Mouse (Mus musculus) embryonic facial prominence, embryonic 15.5 days (tissue): ENCODE data around the gene Lrrc18. TPM values are rescaled to one million over a fixed set of nuclear protein-coding genes. Genes with fewer than 3 reads are reported as not detected.
A peak's percentile ranks its signal among the peaks of the same experiment; 100 is the strongest.

Source experiments
- ATAC-seq: fragments of 200-750 bp; cut with Nextera tagmentation; 2 replicates; pipeline ENCODE4 v1.8.0; 2017; ENCODE audit warnings: low read depth, moderate TSS enrichment; ENCODE audit not compliant: insufficient number of reproducible peaks, low FRiP score, low TSS enrichment
- H3K27ac ChIP-seq: fragments of 300-500 bp; sonication (generic); replicated peaks from 2 replicates; pipeline ENCODE4 v1.5.1; 2015; ENCODE audit warnings: mild to moderate bottlenecking, inconsistent platforms
- H3K27me3 ChIP-seq: fragments of 300-500 bp; sonication (generic); 2 replicates; pipeline ENCODE4 v1.6.1; 2015; ENCODE audit warnings: inconsistent platforms
- H3K36me3 ChIP-seq: fragments of 300-500 bp; sonication (generic); 2 replicates; pipeline ENCODE4 v1.6.1; 2015; ENCODE audit warnings: mild to moderate bottlenecking, inconsistent platforms
- H3K4me1 ChIP-seq: fragments of 300-500 bp; sonication (generic); 2 replicates; pipeline ENCODE4 v1.6.1; 2015; ENCODE audit warnings: inconsistent platforms
- H3K4me2 ChIP-seq: fragments of 300-500 bp; sonication (generic); replicated peaks from 2 replicates; pipeline ENCODE4 v1.6.1; 2015; ENCODE audit warnings: mild to moderate bottlenecking, inconsistent platforms
- H3K4me3 ChIP-seq: fragments of 300-500 bp; sonication (generic); replicated peaks from 2 replicates; pipeline ENCODE4 v1.5.1; 2015; ENCODE audit warnings: mild to moderate bottlenecking, inconsistent platforms
- H3K9ac ChIP-seq: fragments of 300-500 bp; sonication (generic); 2 replicates; pipeline ENCODE4 v1.6.1; 2015; ENCODE audit warnings: inconsistent platforms
- H3K9me3 ChIP-seq: fragments of 300-500 bp; sonication (generic); replicated peaks from 2 replicates; pipeline ENCODE4 v1.6.1; 2016; ENCODE audit warnings: inconsistent platforms
- WGBS: fragments of 180-500 bp; shearing (Covaris S2); methylation state at CpG from one replicate; pipeline ENCODE4 v1.1.7; 2015; 5-methylcytosine and 5-hydroxymethylcytosine counted together
- polyA plus RNA-seq: library from polyadenylated mRNA; unstranded; fragments of >200 nt; fragmentation: Nextera tagmentation; extraction: Ambion mirVana; gene quantifications from 2 replicates; pipeline ENCODE4 v1.2.1, GENCODE M21; 2015

Lrrc18 gene
- polyA plus RNA-seq, 1 experiment from 2014 or later: 1.2 TPM

DNA sequence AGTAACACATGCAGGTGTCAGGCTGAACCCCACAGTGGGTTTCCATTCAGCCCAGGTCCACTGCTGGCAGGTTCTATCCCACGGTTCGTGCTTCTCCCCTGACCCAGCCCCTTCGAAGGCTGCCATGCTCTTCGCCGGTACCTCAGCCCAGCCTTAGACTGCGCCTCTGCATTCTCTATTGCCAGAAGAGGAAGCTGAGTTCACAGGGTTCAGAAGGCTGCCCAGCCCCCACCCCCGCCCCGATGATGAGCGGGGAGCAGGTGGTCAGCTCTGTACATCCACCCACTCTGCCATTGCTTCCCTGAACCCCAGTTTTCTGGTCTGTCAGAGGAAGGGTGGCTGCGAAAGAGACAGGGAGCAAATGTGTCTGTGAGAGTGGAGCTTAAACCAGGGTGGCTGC is 8.3 kb downstream of the Lrrc18 start:
- H3K4me2 ChIP-seq: no peak overlapping the region
- peaks cover 13% of the 10 kb centered on the region for H3K4me1 ChIP-seq
- 33% methylated on average over 10 of the region's 10 CpGs for WGBS
- no peaks in the 10 kb centered on the region for H3K9me3 ChIP-seq
- H3K27me3 ChIP-seq: no peaks in the 10 kb centered on the region
- H3K9ac ChIP-seq: no peak overlapping the region
- no peaks in the 10 kb centered on the region for H3K36me3 ChIP-seq
- 0 out of 2 replicates have a peak, but pooled peaks have one; percentile 18 for ATAC-seq
- no peak overlapping the region for H3K27ac ChIP-seq
- H3K4me3 ChIP-seq: no peak overlapping the region

GRCm38 (mm10) chr14:33000112-33000979 is 9.2 kb downstream of the Lrrc18 start:
- H3K27ac ChIP-seq: no peak overlapping the region
- no peak for ATAC-seq
- no peak overlapping the region for H3K4me3 ChIP-seq
- no peak overlapping the region for H3K4me2 ChIP-seq
- no peaks in the 10 kb centered on the region for H3K36me3 ChIP-seq
- peaks cover 7% of the 10 kb centered on the region for H3K4me1 ChIP-seq
- H3K9ac ChIP-seq: no peak overlapping the region
- no peaks in the 10 kb centered on the region for H3K27me3 ChIP-seq
- H3K9me3 ChIP-seq: no peaks in the 10 kb centered on the region
- 27% methylated on average over 8 of the region's 8 CpGs for WGBS

DNA sequence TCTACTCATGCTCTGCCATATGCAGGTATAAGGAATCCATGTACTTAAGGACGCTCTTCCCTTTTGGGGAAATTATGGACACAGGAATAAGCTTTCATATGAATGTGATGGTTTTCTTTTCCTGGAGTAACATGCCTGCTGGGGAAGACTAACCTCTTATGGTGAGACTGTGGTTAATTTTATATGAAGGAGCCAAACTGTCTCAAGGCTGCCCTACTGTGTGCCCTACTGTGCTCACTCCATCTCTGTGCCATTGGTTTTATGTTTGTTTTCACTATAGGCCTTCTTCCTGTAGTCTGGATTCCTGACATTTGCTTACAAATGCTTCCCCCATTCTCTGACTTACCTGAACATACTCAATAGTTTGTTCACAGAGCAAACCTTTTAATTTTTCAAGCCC is 13.9 kb downstream of the Lrrc18 start:
- 93% methylated on average over 1 of the region's 1 CpGs for WGBS
- H3K27ac ChIP-seq: no peak overlapping the region

DNA sequence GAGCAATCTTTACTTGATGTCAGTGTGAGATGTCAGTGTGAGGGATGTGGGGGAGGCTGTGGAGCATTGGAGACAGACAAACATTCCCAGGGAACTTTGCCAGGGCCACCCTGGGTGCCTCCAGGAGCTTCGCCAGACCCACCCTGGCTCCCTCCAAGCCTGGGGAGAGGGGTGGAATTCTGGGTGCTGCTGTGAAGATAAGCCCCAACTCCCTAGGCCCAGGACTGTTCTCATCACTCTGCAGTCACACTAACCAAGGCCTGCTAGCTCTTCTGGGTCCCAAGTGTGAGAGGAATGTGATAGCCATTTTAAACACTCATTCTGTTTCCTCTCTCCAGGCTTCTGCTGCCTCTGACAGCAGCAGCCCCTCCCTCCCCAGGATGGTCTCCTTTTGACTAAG is 16.5 kb downstream of the Lrrc18 start:
- H3K9ac ChIP-seq: no peak overlapping the region
- peaks cover 8% of the 10 kb centered on the region for H3K4me1 ChIP-seq
- H3K9me3 ChIP-seq: no peaks in the 10 kb centered on the region
- H3K4me2 ChIP-seq: no peak overlapping the region
- 59% methylated on average over 1 of the region's 1 CpGs for WGBS
- H3K27me3 ChIP-seq: no peaks in the 10 kb centered on the region
- ATAC-seq: no peak
- H3K27ac ChIP-seq: no peak overlapping the region
- no peaks in the 10 kb centered on the region for H3K36me3 ChIP-seq
- H3K4me3 ChIP-seq: no peak overlapping the region

More for the DNA sequence above, 13.9 kb downstream of the Lrrc18 start:
- Histone ChIP-seq H3K4me2 (no peak overlapping the region), H3K36me3 (no peaks in the 10 kb centered on the region), H3K9ac (no peak overlapping the region), H3K9me3 (no peaks in the 10 kb centered on the region), H3K4me3 (no peak overlapping the region), H3K4me1 (peaks cover 5% of the 10 kb centered on the region), H3K27me3 (no peaks in the 10 kb centered on the region)
- ATAC-seq: no peak

DNA sequence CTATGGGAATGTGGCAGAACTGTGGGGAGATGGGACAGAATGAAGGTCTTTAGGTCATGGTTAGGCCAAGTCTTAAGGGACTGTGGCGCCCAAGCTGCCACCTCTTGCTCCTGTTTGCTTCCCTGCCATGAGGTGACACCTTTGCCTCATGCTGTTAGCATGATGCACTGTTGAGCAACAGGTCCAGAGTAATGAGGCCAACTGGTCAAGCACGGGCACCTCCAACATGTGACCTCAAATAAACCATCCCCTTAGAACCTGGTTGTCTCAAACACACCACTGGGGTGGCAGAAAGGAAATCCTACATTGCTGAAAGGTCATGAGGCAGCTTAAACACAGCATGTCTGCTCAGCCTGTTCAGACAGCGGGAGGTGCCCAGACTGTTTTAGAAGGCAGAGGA is 27.9 kb downstream of the Lrrc18 start:
- 78% methylated on average over 3 of the region's 3 CpGs for WGBS

DNA sequence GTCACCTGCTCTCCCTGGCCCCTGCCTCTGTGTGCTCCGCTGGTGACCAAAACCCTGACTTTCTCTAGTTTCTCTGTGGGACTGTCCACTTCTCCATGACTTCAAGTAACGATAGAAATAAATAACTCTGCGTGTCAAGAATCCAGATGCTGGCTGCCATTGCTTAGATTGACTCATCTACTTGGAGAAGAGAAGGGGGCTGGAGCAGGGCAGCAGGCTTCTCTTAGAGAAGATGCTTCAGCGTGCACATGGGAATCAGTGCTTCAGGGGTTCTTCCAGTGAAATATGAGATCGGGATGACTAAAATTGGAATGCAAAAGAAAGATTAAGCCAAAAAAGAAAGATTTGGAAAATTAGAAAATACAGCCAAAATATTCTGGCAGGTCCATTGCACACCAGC is 28.4 kb downstream of the Lrrc18 start:
- no peak overlapping the region for H3K4me2 ChIP-seq
- 42% methylated on average over 5 of the region's 5 CpGs for WGBS
- no peak overlapping the region for H3K4me3 ChIP-seq
- ATAC-seq: no peak
- no peak overlapping the region for H3K9ac ChIP-seq
- H3K36me3 ChIP-seq: no peaks in the 10 kb centered on the region
- H3K9me3 ChIP-seq: no peaks in the 10 kb centered on the region
- peak overlapping the region; percentile 70; the same call in 1 of the 2 replicates for H3K27ac ChIP-seq
- peaks cover 8% of the 10 kb centered on the region for H3K4me1 ChIP-seq
- no peaks in the 10 kb centered on the region for H3K27me3 ChIP-seq

More for the DNA sequence above, 27.9 kb downstream of the Lrrc18 start:
- Histone ChIP-seq H3K36me3 (no peaks in the 10 kb centered on the region), H3K27me3 (no peaks in the 10 kb centered on the region), H3K9me3 (no peaks in the 10 kb centered on the region), H3K4me3 (no peak overlapping the region), H3K4me2 (no peak overlapping the region), H3K4me1 (peaks cover 8% of the 10 kb centered on the region), H3K27ac (peak overlapping the region; percentile 70; the same call in 1 of the 2 replicates), H3K9ac (no peak overlapping the region)
- no peak for ATAC-seq

GRCm38 (mm10) chr14:33030849-33031248 is 39.7 kb downstream of the Lrrc18 start:
- Histone ChIP-seq H3K4me2 (no peak overlapping the region), H3K27me3 (no peaks in the 10 kb centered on the region), H3K9ac (no peak overlapping the region), H3K4me3 (no peak overlapping the region), H3K9me3 (no peaks in the 10 kb centered on the region), H3K27ac (no peak overlapping the region), H3K4me1 (no peaks in the 10 kb centered on the region), H3K36me3 (no peaks in the 10 kb centered on the region)
- 62% methylated on average over 3 of the region's 3 CpGs for WGBS
- no peak for ATAC-seq

DNA sequence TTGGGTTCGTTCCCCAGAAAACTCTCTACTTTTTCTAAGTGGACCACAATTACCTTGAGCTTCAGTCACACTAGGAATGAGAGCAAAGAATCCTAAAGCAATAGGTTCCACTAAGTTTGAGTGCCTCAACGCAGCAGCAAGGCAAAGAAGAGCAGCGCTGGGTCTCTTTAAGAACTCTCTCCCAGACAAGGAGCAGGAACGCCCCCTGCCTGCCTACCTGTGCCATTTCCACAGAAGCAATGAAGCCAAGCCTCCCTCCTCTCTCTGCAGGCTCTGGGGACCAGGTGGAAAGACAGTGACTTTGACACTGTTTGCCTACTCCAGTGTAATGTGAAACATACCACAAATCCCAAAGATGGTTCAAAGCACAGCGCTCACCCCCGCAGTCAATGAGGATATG is 42.2 kb downstream of the Lrrc18 start:
- Histone ChIP-seq H3K27ac (no peak overlapping the region), H3K4me1 (no peaks in the 10 kb centered on the region), H3K36me3 (no peaks in the 10 kb centered on the region), H3K4me3 (no peak overlapping the region), H3K27me3 (no peaks in the 10 kb centered on the region), H3K9me3 (no peaks in the 10 kb centered on the region), H3K4me2 (no peak overlapping the region), H3K9ac (no peak overlapping the region)
- no peak for ATAC-seq
- WGBS: 36% methylated on average over 6 of the region's 6 CpGs

GRCm38 (mm10) chr14:33035386-33035785 is 44.2 kb downstream of the Lrrc18 start:
- H3K27me3 ChIP-seq: no peaks in the 10 kb centered on the region
- ATAC-seq: no peak
- H3K9me3 ChIP-seq: no peaks in the 10 kb centered on the region
- H3K4me2 ChIP-seq: no peak overlapping the region
- no peaks in the 10 kb centered on the region for H3K4me1 ChIP-seq
- H3K27ac ChIP-seq: no peak overlapping the region
- H3K4me3 ChIP-seq: no peak overlapping the region
- 21% methylated on average over 5 of the region's 5 CpGs for WGBS
- H3K36me3 ChIP-seq: no peaks in the 10 kb centered on the region
- H3K9ac ChIP-seq: no peak overlapping the region

GRCm38 (mm10) chr14:33036811-33037210 is 45.6 kb downstream of the Lrrc18 start:
- Histone ChIP-seq H3K9me3 (no peaks in the 10 kb centered on the region), H3K4me2 (no peak overlapping the region), H3K9ac (no peak overlapping the region), H3K36me3 (no peaks in the 10 kb centered on the region), H3K27me3 (no peaks in the 10 kb centered on the region), H3K27ac (no peak overlapping the region), H3K4me3 (no peak overlapping the region), H3K4me1 (no peaks in the 10 kb centered on the region)
- ATAC-seq: no peak
- 55% methylated on average over 3 of the region's 3 CpGs for WGBS

DNA sequence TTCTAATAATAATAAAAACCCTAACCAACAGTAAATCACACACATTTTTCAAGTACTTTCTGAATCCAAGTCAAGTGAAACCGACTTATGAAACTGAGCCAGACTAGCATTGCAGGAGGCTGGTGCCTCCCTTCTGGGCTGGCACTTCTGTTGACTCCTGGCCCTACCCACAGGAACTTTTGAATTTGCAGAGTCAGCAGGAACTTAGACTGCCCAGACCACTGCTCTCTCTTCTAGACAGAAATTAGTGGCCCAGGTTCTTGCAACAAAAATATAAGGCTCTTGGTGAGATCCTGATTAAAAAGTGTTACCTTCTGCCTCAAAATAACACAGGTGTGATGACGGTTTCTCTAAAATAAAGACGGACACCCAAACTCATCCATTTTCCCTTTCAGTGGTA is 54.0 kb downstream of the Lrrc18 start:
- H3K4me3 ChIP-seq: no peak overlapping the region
- H3K27me3 ChIP-seq: no peaks in the 10 kb centered on the region
- H3K4me2 ChIP-seq: no peak overlapping the region
- H3K9ac ChIP-seq: no peak overlapping the region
- WGBS: 83% methylated on average over 3 of the region's 3 CpGs
- H3K4me1 ChIP-seq: no peaks in the 10 kb centered on the region
- no peaks in the 10 kb centered on the region for H3K36me3 ChIP-seq
- no peaks in the 10 kb centered on the region for H3K9me3 ChIP-seq
- no peak overlapping the region for H3K27ac ChIP-seq
- no peak for ATAC-seq

DNA sequence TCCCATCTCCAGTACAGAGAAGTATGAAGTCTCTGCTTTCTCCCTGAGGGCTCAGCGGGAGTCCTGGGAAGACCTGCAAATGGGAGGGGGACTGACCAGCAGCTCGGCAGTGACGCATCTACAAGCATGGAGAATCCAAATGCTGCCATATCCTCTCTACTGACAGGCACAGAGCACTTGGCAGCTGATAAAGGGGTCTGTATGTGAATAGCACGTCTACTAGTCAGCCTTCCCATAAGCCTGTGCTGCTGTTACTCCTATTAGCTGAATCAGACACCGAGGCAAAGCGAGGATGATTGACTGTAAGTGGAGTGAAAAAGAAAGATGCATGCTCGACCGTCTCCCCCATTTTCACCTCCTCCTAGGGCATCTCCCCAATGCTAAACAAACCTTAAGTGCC is 62.3 kb downstream of the Lrrc18 start:
- ATAC-seq: no peak
- Histone ChIP-seq H3K9ac (no peak overlapping the region), H3K27me3 (no peaks in the 10 kb centered on the region), H3K27ac (no peak overlapping the region), H3K36me3 (no peaks in the 10 kb centered on the region), H3K9me3 (no peaks in the 10 kb centered on the region), H3K4me3 (no peak overlapping the region), H3K4me2 (no peak overlapping the region), H3K4me1 (no peaks in the 10 kb centered on the region)
- WGBS: 67% methylated on average over 8 of the region's 8 CpGs
